In genomic region chr10:120751821-120752261, GRCm38 (mm10) we compare ENCODE assay signal across 8 mouse cellular contexts.
DNase-seq lines count a peak whose midpoint lies in the region; ATAC-seq and TF ChIP-seq lines count a peak whose summit lies in the region.

No protein-coding gene starts in this region.

- no peak for ATAC-seq in intestine, embryonic 14.5 days (replicated peaks; ENCODE audit: low FRiP score, low TSS enrichment, low read depth)
- no peak for ATAC-seq in intestine, postnatal 0 days
- ATAC-seq in embryonic facial prominence, embryonic 15.5 days (ENCODE audit: insufficient number of reproducible peaks, low FRiP score, low TSS enrichment, low read depth): 0 out of 2 replicates have a peak, but pooled peaks have one; percentile 39
- ATAC-seq in lung, postnatal 0 days: peak; percentile 70
- no peak for ATAC-seq in midbrain, embryonic 16.5 days
- no peak for ATAC-seq in CD4-positive, CD25-positive, alpha-beta regulatory T cell, adult 4 months

- DNase-seq in intestine, embryonic 14.5 days (ENCODE audit: low spot score): no peak
- DNase-seq in kidney, adult 8-10 months: peak; percentile 10 to 23
- DNase-seq in lung, postnatal 0 days (ENCODE audit: low spot score): peak; percentile 36
- DNase-seq in right cerebral cortex, postnatal 4 days: no peak

- WGBS in intestine, embryonic 14.5 days: 59% methylated on average over 11 of the region's 11 CpGs
- WGBS in intestine, postnatal 0 days: 75% methylated on average over 11 of the region's 11 CpGs
- WGBS in embryonic facial prominence, embryonic 15.5 days: 49% methylated on average over 11 of the region's 11 CpGs
- 46% methylated on average over 11 of the region's 11 CpGs for WGBS in lung, postnatal 0 days
- 76% methylated on average over 11 of the region's 11 CpGs for WGBS in midbrain, embryonic 16.5 days

- H3K36me3 ChIP-seq in intestine, embryonic 14.5 days (ENCODE audit: control insufficient read depth, insufficient read depth, low read length): no peaks in the 10 kb centered on the region
- no peaks in the 10 kb centered on the region for H3K36me3 ChIP-seq in intestine, postnatal 0 days (ENCODE audit: control insufficient read depth, insufficient read depth)
- H3K36me3 ChIP-seq in embryonic facial prominence, embryonic 15.5 days: no peaks in the 10 kb centered on the region
- no peaks in the 10 kb centered on the region for H3K36me3 ChIP-seq in lung, postnatal 0 days (ENCODE audit: insufficient read depth, low read length)
- H3K36me3 ChIP-seq in midbrain, embryonic 16.5 days (ENCODE audit: control insufficient read depth, insufficient read depth, low read length): no peaks in the 10 kb centered on the region

- TF ChIP-seq CTCF in intestine, postnatal 0 days (IDR thresholded peaks at IDR 0.05; ENCODE audit: low read depth): no peak
- TF ChIP-seq CTCF in lung, postnatal 0 days (IDR thresholded peaks at IDR 0.05): no peak

- no peak overlapping the region for H3K9ac ChIP-seq in intestine, embryonic 14.5 days (ENCODE audit: low read length)
- H3K9ac ChIP-seq in intestine, postnatal 0 days (ENCODE audit: low read depth, low read length): no peak overlapping the region
- H3K9ac ChIP-seq in embryonic facial prominence, embryonic 15.5 days: no peak overlapping the region
- H3K9ac ChIP-seq in lung, postnatal 0 days (replicated peaks; ENCODE audit: low read depth): no peak overlapping the region
- no peak overlapping the region for H3K9ac ChIP-seq in midbrain, embryonic 16.5 days (ENCODE audit: low read depth, low read length)

- no peak overlapping the region for H3K4me3 ChIP-seq in intestine, embryonic 14.5 days (ENCODE audit: low read depth, low read length)
- no peak overlapping the region for H3K4me3 ChIP-seq in intestine, postnatal 0 days (ENCODE audit: low read depth, low read length)
- no peak overlapping the region for H3K4me3 ChIP-seq in embryonic facial prominence, embryonic 15.5 days (replicated peaks)
- no peak overlapping the region for H3K4me3 ChIP-seq in lung, postnatal 0 days (ENCODE audit: low read depth, low read length)
- no peak overlapping the region for H3K4me3 ChIP-seq in midbrain, embryonic 16.5 days (ENCODE audit: low read depth, low read length)

- H3K27me3 ChIP-seq in intestine, embryonic 14.5 days (replicated peaks; ENCODE audit: control insufficient read depth, insufficient read depth, low read length): no peaks in the 10 kb centered on the region
- no peaks in the 10 kb centered on the region for H3K27me3 ChIP-seq in intestine, postnatal 0 days (replicated peaks; ENCODE audit: control insufficient read depth, insufficient read depth, low read length)
- no peaks in the 10 kb centered on the region for H3K27me3 ChIP-seq in embryonic facial prominence, embryonic 15.5 days
- no peaks in the 10 kb centered on the region for H3K27me3 ChIP-seq in lung, postnatal 0 days (replicated peaks; ENCODE audit: insufficient read depth, low read length)
- H3K27me3 ChIP-seq in midbrain, embryonic 16.5 days (ENCODE audit: control insufficient read depth, insufficient read depth, low read depth, low read length): no peaks in the 10 kb centered on the region

- TF ChIP-seq EP300 in lung, postnatal 0 days (IDR thresholded peaks at IDR 0.05): no peak

- peak overlapping the region; percentile 62; the same call in 1 of the 2 replicates for H3K27ac ChIP-seq in intestine, embryonic 14.5 days (ENCODE audit: low read depth)
- no peak overlapping the region for H3K27ac ChIP-seq in intestine, postnatal 0 days (ENCODE audit: low read depth, low read length)
- peak overlapping the region; percentile 74; the same call in 1 of the 2 replicates for H3K27ac ChIP-seq in embryonic facial prominence, embryonic 15.5 days (replicated peaks)
- H3K27ac ChIP-seq in lung, postnatal 0 days (ENCODE audit: low read length): no peak overlapping the region
- H3K27ac ChIP-seq in midbrain, embryonic 16.5 days (ENCODE audit: low read length): no peak overlapping the region

- H3K9me3 ChIP-seq in intestine, embryonic 14.5 days (ENCODE audit: control insufficient read depth, low read length): no peaks in the 10 kb centered on the region
- H3K9me3 ChIP-seq in intestine, postnatal 0 days (ENCODE audit: control insufficient read depth): no peaks in the 10 kb centered on the region
- H3K9me3 ChIP-seq in embryonic facial prominence, embryonic 15.5 days (replicated peaks): no peaks in the 10 kb centered on the region
- H3K9me3 ChIP-seq in lung, postnatal 0 days (ENCODE audit: low read length): no peaks in the 10 kb centered on the region; the same call in 1 of the 2 replicates
- H3K9me3 ChIP-seq in midbrain, embryonic 16.5 days (replicated peaks; ENCODE audit: control insufficient read depth, low read length, poor library complexity, severe bottlenecking): 0 out of 2 replicates have a peak, but pooled peaks cover 2% of the 10 kb centered on the region

- H3K4me2 ChIP-seq in intestine, embryonic 14.5 days (ENCODE audit: low read length): no peak overlapping the region
- H3K4me2 ChIP-seq in intestine, postnatal 0 days (replicated peaks; ENCODE audit: low read depth): no peak overlapping the region
- no peak overlapping the region; the same call in 1 of the 2 replicates for H3K4me2 ChIP-seq in embryonic facial prominence, embryonic 15.5 days (replicated peaks)
- H3K4me2 ChIP-seq in lung, postnatal 0 days (replicated peaks; ENCODE audit: low read depth, low read length): no peak overlapping the region
- no peak overlapping the region for H3K4me2 ChIP-seq in midbrain, embryonic 16.5 days (ENCODE audit: low read length)

- peaks cover 8% of the 10 kb centered on the region for H3K4me1 ChIP-seq in intestine, embryonic 14.5 days (replicated peaks; ENCODE audit: control insufficient read depth, insufficient read depth, low read length)
- H3K4me1 ChIP-seq in intestine, postnatal 0 days (replicated peaks; ENCODE audit: control insufficient read depth, insufficient read depth, low read length): no peaks in the 10 kb centered on the region
- H3K4me1 ChIP-seq in embryonic facial prominence, embryonic 15.5 days: peaks cover 10% of the 10 kb centered on the region
- no peaks in the 10 kb centered on the region for H3K4me1 ChIP-seq in lung, postnatal 0 days (ENCODE audit: insufficient read depth, low read depth, low read length)
- H3K4me1 ChIP-seq in midbrain, embryonic 16.5 days (ENCODE audit: control insufficient read depth, insufficient read depth, low read length): no peaks in the 10 kb centered on the region

Comparison
In these comparisons a context has a peak if more than half of its experiments do, and no peak if none do; other contexts are left out.
1. H3K27ac ChIP-seq: peak in intestine, embryonic 14.5 days (single experiment) and embryonic facial prominence, embryonic 15.5 days (single experiment); none in intestine, postnatal 0 days (single experiment), lung, postnatal 0 days (single experiment) and midbrain, embryonic 16.5 days (single experiment).
2. ATAC-seq: peak in embryonic facial prominence, embryonic 15.5 days (single experiment) and lung, postnatal 0 days (single experiment); none in intestine, embryonic 14.5 days (single experiment), intestine, postnatal 0 days (single experiment), midbrain, embryonic 16.5 days (single experiment) and CD4-positive, CD25-positive, alpha-beta regulatory T cell, adult 4 months (single experiment).
3. DNase-seq: peak in kidney, adult 8-10 months (2 of 2) and lung, postnatal 0 days (single experiment); none in intestine, embryonic 14.5 days (single experiment) and right cerebral cortex, postnatal 4 days (single experiment).